Mouse (Mus musculus) megakaryocyte, embryonic 14.5 days (primary cell): ENCODE measurements around the gene Tff3. TPM values are rescaled to one million over a fixed set of nuclear protein-coding genes. Genes with fewer than 3 reads are reported as not detected.

Experiments
- H3K27me3 ChIP-seq: replicated peaks from 2 replicates; pipeline ENCODE3; 2012; ENCODE audit warnings: inconsistent platforms
- H3K36me3 ChIP-seq: replicated peaks from 2 replicates; pipeline ENCODE3; 2012; ENCODE audit warnings: low read length, inconsistent platforms, mixed read lengths
- H3K4me1 ChIP-seq: 2 replicates; pipeline ENCODE4 v1.6.1; 2012; ENCODE audit warnings: inconsistent platforms
- H3K4me3 ChIP-seq: replicated peaks from 2 replicates; pipeline ENCODE3; 2012; ENCODE audit warnings: moderate library complexity, mild to moderate bottlenecking, inconsistent platforms
- H3K9me3 ChIP-seq: 2 replicates; pipeline ENCODE4 v1.6.1; 2012; ENCODE audit warnings: inconsistent platforms
- FLI1 ChIP-seq: IDR thresholded peaks from 2 replicates; pipeline ENCODE4 v1.6.1; 2012; ENCODE audit warnings: low read length, inconsistent platforms, mixed read lengths
- GATA1 ChIP-seq: IDR thresholded peaks from 3 replicates; pipeline ENCODE4 v1.6.1; 2012; ENCODE audit warnings: mixed read lengths, low read length, inconsistent platforms, borderline replicate concordance
- polyA plus RNA-seq: library from polyadenylated mRNA; stranded (reverse); fragments of >175 nt; gene quantifications from 2 replicates; pipeline ENCODE4 v1.2.3, GENCODE M21; 2012; ENCODE audit warnings: low replicate concordance; ENCODE audit not compliant: insufficient read depth

Gene Tff3
- polyA plus RNA-seq, 1 experiment, result not detected

DNA sequence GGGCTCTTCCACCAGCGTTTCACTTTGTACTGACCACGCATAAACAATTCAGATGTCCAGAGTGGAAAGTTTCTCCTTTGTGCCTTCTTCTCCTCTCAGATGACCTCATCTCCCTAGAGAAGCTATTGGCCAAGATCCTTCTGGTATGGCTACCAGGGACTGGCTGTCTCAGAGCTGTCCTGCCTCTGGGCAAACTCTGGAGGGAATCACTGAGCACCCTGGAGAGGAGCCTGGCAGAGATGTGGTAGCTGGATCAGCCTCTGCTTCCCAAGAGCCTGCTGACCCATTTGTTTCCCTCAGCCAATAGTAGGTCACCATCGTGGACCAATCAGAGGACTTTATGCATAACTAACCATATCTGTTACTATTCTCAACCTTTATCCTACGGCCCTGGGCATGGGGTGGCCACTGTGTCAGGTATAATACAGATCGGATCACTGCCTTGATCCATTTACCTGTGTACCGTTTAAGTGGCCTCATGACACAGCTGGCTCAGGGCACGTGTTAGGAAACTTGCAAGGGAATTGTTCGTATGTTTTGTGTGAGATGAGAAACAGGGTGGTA, 26.4 kb downstream of the Tff3 start:
- TF ChIP-seq GATA1, result no peak
- TF ChIP-seq FLI1, result no peak
- H3K27me3 ChIP-seq, result peaks cover 8% of the 10 kb centered on the region
- H3K4me3 ChIP-seq, result no peak overlapping the region
- peaks cover 89% of the 10 kb centered on the region for H3K36me3 ChIP-seq
- peaks cover 24% of the 10 kb centered on the region for H3K4me1 ChIP-seq
- H3K9me3 ChIP-seq, result no peaks in the 10 kb centered on the region

- Histone ChIP-seq H3K9me3 (peaks cover 22% of the 10 kb centered on the region), H3K4me1 (peaks cover 38% of the 10 kb centered on the region), H3K4me3 (no peak overlapping the region), H3K36me3 (peaks cover 88% of the 10 kb centered on the region), H3K27me3 (peaks cover 8% of the 10 kb centered on the region)
- no peak for TF ChIP-seq GATA1
- TF ChIP-seq FLI1, result no peak
Measured at GRCm38 (mm10) chr17:31098788-31099187, 30.7 kb downstream of the Tff3 start.

GRCm38 (mm10) chr17:31096893-31097292, 32.6 kb downstream of the Tff3 start:
- Histone ChIP-seq H3K36me3 (peaks cover 88% of the 10 kb centered on the region), H3K27me3 (peaks cover 6% of the 10 kb centered on the region), H3K4me3 (no peak overlapping the region), H3K4me1 (peaks cover 51% of the 10 kb centered on the region), H3K9me3 (peaks cover 37% of the 10 kb centered on the region)
- no peak for TF ChIP-seq GATA1
- TF ChIP-seq FLI1, result no peak

DNA sequence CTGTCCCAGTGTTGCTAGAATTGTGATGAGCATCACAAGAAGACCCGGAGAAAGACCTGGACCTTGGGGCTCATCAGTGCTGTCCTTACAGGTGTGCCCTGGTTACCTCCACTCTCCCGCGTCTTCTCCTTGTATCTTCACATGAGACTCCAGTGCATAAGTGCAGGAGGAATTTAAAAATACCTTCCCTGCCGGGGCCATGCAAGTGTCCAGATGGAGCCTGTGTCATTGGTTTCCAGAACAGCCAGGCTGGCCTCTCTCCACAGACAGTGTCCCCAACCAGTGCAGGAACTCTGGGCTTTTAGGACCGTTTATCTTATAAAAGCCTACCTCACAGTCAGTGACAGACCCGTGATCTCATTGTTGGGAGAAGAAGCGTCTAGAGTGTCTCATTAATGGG, 33.9 kb downstream of the Tff3 start:
- TF ChIP-seq GATA1 (no peak), FLI1 (no peak)
- Histone ChIP-seq H3K27me3 (peaks cover 6% of the 10 kb centered on the region), H3K4me3 (no peak overlapping the region), H3K4me1 (peaks cover 61% of the 10 kb centered on the region), H3K36me3 (peaks cover 82% of the 10 kb centered on the region), H3K9me3 (peaks cover 37% of the 10 kb centered on the region)

DNA sequence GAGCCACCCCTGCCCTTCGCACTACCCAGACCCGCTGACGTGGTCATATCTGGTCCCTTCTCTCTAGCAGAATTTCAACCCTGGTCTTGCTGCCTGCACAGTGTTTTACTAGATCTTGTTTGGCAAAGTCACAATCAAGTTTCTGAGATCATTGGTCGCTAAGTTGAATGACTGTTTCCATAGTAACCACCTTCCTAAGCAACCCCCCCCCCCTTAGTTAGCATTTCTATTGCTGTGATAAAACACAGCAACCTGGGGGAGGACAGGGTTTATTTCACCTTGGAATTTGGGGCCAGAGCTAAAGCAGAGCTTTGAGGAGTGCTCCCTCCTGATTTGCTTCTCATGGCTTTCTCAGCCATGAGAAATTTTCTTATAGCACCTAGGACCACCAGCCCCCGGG, 34.7 kb downstream of the Tff3 start:
- no peak overlapping the region for H3K4me3 ChIP-seq
- peaks cover 79% of the 10 kb centered on the region for H3K36me3 ChIP-seq
- peaks cover 37% of the 10 kb centered on the region for H3K9me3 ChIP-seq
- peaks cover 4% of the 10 kb centered on the region for H3K27me3 ChIP-seq
- peaks cover 63% of the 10 kb centered on the region for H3K4me1 ChIP-seq
- TF ChIP-seq FLI1, result no peak

GRCm38 (mm10) chr17:31091023-31091735, 38.3 kb downstream of the Tff3 start:
- Histone ChIP-seq H3K9me3 (peaks cover 30% of the 10 kb centered on the region), H3K4me3 (peak overlapping the region; percentile 9), H3K4me1 (peaks cover 68% of the 10 kb centered on the region)

DNA sequence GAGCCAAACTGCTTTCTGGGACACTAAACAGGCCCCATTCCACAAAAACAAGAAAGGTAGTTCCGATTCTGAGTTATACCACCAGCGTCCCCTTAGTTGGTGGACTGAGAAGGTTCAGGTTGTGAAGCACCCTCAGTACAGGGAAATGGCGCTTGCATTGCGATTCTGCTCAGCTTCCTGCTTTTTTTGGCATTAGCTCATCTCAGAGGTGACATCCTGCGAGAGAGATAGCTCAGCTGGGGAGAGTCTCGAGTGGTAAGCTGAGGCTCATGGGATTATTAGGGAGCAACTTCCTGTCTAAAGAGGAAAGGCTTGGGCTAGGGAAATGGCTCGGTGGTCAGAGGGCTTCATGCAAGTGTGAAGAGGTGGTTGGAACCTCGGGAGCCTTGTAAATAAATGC, 39.6 kb downstream of the Tff3 start:
- Histone ChIP-seq H3K36me3 (peaks cover 53% of the 10 kb centered on the region), H3K4me1 (peaks cover 81% of the 10 kb centered on the region), H3K9me3 (peaks cover 20% of the 10 kb centered on the region), H3K27me3 (peaks cover 4% of the 10 kb centered on the region), H3K4me3 (no peak overlapping the region)
- TF ChIP-seq GATA1, result no peak
- TF ChIP-seq FLI1, result no peak

More at GRCm38 (mm10) chr17:31091023-31091735, 38.3 kb downstream of the Tff3 start:
- Histone ChIP-seq H3K27me3 (peaks cover 4% of the 10 kb centered on the region), H3K36me3 (peaks cover 57% of the 10 kb centered on the region)
- TF ChIP-seq FLI1, result no peak
- no peak for TF ChIP-seq GATA1

GRCm38 (mm10) chr17:31088711-31089110, 40.7 kb downstream of the Tff3 start:
- H3K36me3 ChIP-seq, result peaks cover 51% of the 10 kb centered on the region
- peak overlapping the region; percentile 29 for H3K4me3 ChIP-seq
- peaks cover 93% of the 10 kb centered on the region for H3K4me1 ChIP-seq
- H3K9me3 ChIP-seq, result peaks cover 15% of the 10 kb centered on the region
- H3K27me3 ChIP-seq, result no peaks in the 10 kb centered on the region
- TF ChIP-seq GATA1 (no peak), FLI1 (no peak)

- Histone ChIP-seq H3K36me3 (peaks cover 46% of the 10 kb centered on the region), H3K4me3 (no peak overlapping the region), H3K4me1 (peaks cover 98% of the 10 kb centered on the region), H3K27me3 (no peaks in the 10 kb centered on the region), H3K9me3 (no peaks in the 10 kb centered on the region)
- TF ChIP-seq GATA1 (no peak), FLI1 (no peak)
Measured at GRCm38 (mm10) chr17:31086196-31086595, 43.2 kb downstream of the Tff3 start.

DNA sequence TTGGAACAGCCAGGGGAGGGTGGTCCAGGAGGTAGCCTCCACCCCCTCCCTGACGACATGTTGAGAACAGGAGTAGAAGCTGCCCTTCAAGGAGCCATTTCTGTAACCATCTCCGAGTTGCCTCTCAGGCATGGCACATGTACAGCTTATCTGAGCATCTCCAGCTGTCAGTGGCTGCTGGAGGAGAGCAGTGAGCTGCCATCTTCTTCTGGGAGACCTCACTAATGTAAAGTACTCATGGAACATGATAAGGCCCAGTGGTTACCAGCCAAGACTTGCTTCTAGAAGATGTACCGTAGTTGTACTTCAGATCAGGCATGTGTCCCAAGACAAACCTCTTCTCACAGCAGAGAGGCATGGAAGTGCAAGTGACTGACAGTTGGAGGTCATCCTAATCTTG, 43.9 kb downstream of the Tff3 start:
- Histone ChIP-seq H3K4me3 (peak overlapping the region; percentile 20), H3K36me3 (peaks cover 45% of the 10 kb centered on the region), H3K9me3 (no peaks in the 10 kb centered on the region), H3K27me3 (no peaks in the 10 kb centered on the region), H3K4me1 (peaks cover 97% of the 10 kb centered on the region)
- TF ChIP-seq FLI1, result no peak
- TF ChIP-seq GATA1, result no peak
